Mouse (Mus musculus) thymus, adult 18-20 months (tissue): Measurements from ENCODE around the gene Amy2a2.
"Not testable (repeated sequence)": the region's sequence is repeated elsewhere in the genome, so short reads cannot be mapped to it uniquely, and the experiment has no call there.

Experiments
- DNase-seq, 2 experiments: peaks; one replicate each; pipeline ENCODE4 v3.0.0; 2022; ENCODE audit warnings: mixed read lengths in 2 of 2

Gene Amy2a2

GRCm38 (mm10) chr3:113356558-113356957, at the start of gene Amy2a2:
Amy2a2 (minus strand) TSS chr3:113356658.
- not testable (repeated sequence) for DNase-seq

GRCm38 (mm10) chr3:113345484-113345883, 11.0 kb downstream of the Amy2a2 start:
- DNase-seq, result not testable (repeated sequence)

DNA sequence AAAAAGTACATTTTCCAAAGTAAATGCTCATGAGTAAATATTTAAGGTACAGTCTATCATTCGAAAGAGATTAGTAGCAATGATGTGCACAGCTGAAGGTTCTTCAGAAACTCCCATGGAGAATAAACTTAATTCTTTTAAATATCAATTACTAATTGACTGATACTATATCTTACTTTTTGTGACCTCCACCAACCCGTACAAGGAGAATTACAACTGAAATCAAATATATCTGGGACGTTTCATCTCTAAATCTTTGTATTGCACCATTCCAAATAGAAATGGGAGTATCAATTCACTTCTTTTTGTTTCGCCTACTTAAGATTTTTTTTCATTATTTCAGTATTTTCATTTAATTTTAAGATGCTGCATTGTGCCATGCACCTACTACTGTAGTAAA, 32.5 kb downstream of the Amy2a2 start, which contains the start of gene Amy2a3:
Gene Amy2a3, minus strand, starts transcription at position 101 of the 400 bp plus-strand sequence.
- DNase-seq, result not testable (repeated sequence)

DNA sequence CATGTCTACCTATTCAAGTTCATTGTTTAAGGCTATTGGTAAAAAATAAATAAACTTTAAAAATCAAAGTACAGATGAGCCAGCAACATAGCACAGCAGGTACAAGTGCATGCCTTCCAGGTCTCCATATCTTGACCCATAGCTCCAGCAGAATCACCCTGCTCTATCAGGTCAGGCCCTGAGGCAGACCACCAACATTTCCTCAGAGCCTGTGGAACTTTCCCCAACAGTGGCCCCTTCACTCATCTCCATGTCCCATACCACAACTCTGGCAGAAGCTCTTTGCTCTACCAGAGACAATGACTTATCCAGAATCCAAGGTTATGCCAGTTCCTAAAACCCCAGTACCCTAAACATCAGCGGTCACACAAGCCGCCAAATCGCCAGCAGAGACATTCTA, 43.5 kb downstream of the Amy2a2 start:
- DNase-seq, result not testable (repeated sequence)
